Mouse (Mus musculus) frontal cortex, adult 2 months (tissue): ENCODE results near the gene Ube3b. TPM values are rescaled to one million over a fixed set of nuclear protein-coding genes. Genes with fewer than 3 reads are reported as not detected.

Source experiments
- DNase-seq, 2 experiments: peaks; one replicate each; pipeline ENCODE4 v3.0.0; 2022; ENCODE audit warnings: low spot score in 1 of 2; ENCODE audit errors: extremely low spot score in 1 of 2
- polyA plus RNA-seq: library from polyadenylated mRNA; depleted of rRNA; stranded (reverse); fragments of >200 nt; gene quantifications from 2 replicates; pipeline ENCODE4 v1.2.3, GENCODE M21; 2012; rRNA removed

The Ube3b gene
- 80.8 and 85.5 TPM in 2 replicates for polyA plus RNA-seq

DNA sequence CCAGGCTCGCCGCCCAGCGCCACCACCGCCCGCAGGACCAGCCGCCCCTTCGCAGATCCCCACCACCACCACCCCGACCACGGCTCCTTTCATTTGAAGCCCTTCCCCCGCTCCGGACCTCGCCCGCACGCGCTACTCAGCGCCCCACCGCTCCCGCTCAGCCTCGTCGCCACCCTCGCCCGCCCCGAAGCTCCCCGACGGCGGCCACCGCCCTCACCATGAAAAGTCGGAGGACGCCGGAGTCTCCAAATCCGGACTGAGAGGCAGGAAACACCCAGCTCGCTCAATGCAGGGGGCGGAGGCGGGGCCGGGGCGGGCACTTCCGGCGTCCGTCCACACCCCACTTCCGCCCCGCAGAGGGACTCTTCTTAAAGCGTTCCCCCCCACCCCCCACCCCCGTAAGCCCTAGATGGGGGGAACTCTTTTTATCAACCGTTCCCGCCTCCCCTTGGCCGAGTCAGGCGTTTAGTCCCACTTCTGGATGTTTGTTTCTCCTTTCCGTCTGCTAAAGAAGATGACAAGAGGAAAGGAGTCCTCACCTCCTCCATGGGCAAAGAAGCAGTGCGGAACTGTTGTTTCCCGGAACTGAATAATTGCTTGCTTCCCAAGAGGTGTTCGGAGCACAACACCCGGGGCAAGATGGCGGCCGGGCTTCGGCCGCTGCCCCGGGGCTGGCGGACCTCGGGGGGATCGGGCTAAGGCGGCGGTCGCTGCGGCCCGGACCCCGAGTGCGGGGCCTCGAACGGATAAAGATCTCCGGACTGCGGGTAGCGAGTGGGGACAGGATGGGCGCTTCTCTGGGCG is at the start of gene Ube3b, which contains the start of gene Kctd10:
Ube3b (plus strand) TSS at position 399 of the 804 bp plus-strand sequence.
Kctd10 (minus strand) TSS at position 300 of the 804 bp plus-strand sequence.
- DNase-seq: peak in 1 of 2 experiments; percentile 83

GRCm38 (mm10) chr5:114342996-114343395 is 37.4 kb upstream of the Ube3b start:
- DNase-seq: no peak

GRCm38 (mm10) chr5:114343612-114344011 is 36.8 kb upstream of the Ube3b start:
- DNase-seq: no peak

DNA sequence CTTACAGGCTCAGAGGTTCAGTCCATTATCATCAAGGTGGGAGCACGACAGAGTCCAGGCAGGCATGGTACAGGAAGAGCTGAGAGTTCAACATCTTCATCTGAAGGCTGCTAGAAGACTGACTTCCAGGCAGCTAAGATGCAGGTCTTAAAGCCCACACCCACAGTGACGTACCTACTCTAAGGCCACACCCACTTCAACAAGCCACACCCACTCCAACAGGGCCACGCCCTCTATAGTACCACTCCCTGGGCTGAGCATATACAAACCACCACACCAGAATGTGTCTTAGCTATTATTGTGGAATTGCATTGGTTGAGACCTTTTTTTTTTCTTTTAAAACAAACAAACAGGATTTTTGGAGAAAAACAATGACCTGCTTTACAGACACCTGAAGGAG is 34.9 kb upstream of the Ube3b start:
- DNase-seq: no peak

DNA sequence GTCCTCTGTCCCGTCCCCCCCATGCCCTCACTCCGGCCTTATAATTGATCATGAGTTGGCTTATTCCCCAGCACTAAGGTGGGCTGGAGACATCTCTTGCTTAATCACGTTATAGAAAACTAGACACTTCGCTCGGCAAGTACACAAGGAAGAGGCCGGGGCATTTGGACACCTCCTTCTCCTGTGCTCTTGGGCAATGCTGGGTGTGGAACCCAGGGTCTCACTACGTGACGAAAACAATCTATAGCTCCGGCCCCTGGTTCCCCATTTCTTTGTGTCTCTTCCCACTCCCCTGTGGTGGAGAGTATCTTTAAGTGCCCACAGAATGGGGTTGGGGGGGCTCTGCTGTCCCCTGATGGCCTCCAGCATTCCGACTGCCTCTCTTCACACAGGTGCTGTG is 33.4 kb upstream of the Ube3b start:
- no peak for DNase-seq

DNA sequence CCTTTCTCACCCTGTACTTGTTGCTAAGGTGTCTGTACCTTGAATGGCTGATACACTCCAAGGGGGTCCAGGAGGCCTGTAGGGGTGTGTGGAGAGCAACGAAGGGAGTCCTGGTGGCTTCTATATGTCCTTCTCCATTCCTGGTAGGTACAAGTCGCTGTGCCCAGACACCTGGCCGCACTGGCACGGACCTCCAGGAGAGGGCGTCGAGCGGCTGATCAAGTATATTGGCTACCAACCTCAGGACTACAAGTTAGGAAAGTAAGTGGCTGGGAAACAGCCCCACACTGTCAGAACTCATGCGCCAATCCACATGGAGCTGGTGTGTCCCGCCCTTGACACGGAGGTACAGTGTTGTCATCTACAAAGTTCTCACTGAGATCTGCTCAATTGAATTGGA is 28.9 kb upstream of the Ube3b start:
- no peak for DNase-seq

- DNase-seq: peak; percentile 38 to 75
Measured at GRCm38 (mm10) chr5:114356250-114356935, 24.0 kb upstream of the Ube3b start.

DNA sequence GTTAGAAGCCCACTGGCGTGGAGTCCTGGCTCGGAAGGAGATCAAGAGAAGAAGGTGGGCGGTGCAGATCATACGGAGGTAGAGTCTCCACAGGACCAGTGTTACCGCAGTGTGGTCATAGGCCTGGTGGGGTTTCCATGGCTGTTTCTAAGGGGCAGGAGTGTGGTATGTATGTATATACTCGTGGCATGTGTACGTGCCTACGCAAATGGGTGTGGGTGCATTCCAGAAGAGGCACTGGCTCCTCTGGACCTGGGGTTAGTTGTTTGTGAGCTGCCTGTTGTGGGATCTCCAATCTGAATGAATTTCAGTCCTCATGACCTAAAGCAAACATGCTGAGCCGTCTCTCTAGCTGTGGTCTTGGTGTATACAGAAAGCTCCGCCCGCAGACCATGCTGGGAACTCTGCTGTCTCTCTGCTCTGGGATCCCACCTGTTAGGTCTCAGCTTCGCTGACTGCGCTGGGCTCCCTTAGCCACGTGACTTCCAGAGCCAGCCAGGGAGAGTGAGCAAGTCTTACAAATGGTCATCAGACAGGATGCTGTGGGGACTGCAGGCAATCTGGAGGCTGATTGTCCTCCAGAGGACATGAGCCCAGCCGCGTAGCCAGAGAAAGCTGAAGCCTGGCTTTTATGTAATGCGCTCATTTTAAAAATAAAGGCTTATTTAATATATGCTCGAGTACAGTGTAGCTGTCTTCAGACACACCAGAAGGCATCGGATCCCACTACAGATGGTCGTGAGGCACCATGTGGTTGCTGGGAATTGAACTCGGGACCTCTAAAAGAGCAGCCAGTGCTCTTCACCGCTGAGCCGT is 23.3 kb upstream of the Ube3b start:
- peak; percentile 50 to 64 for DNase-seq

DNA sequence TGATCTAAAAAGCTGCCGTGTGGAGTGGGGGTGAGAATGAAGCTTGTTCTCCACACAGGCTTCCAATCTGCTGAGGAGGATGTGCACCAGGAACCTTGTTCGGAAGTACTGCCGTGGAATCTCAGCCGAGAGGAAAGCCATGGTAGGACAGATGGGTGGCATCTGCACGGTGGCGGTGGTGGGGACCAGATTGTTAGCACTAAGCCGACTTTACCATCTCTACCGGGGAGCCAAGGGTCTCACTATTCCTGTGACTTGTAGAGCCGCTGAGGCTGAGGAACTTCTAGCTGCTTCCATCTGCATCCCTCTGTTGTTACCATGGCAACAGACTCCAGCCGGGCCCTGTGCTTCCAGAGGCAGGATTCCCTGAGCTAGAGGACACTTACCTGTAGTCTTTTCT is 21.6 kb upstream of the Ube3b start:
- DNase-seq: peak; percentile 50 to 71

- DNase-seq: no peak
Measured at GRCm38 (mm10) chr5:114359586-114359985, 20.8 kb upstream of the Ube3b start.

DNA sequence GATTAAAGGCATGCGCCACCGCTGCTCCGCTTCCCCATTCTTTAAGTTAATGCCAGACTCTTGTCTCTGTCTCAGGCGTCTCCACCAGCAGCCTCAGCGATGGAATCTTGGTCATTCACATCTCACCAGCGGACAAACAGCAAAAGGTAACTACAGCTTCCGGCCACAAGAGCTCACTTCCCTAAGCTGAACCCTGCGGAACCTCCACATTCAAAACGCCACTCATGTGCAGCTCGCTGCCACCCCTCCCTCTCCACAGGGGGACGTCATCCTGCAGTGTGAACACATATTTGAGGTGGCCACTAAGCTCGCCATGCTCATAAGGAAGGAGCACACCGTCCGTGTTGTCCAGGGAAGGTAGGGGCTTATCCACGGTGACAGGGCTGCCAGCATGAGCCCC is 19.4 kb upstream of the Ube3b start:
- no peak for DNase-seq

DNA sequence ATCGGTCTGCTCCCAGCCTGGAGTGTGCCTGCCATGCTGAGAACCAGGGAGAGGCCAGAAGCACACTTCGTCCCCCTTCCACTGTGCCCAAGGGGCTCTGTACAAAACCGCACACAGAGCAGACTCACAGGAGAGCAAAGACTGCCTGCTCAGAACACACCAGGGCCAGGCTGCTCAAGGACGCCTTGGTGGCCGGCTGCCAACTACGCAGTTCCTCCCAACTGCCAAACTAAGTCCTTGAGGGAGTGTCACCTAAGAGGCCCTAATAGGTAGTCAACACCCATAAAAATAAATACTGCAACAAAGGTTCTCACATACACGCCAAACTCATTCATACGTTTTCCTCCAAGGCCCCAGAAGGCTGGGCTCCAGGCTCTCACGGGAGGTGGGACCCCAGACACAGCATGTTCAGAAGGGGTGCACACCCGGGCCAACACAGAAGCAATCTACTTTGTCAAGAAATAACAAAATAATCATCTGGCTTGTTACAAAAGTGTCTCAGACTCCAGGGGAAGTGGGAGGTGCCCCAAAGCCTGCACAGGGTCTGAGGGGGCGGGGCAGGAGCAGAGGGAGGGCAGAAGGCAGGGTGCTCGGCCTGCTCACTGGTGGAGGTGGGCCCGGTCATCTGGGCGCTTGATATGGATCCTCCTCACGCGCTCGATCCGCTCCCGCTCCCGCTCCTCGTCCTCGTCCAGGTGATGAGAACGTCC is 15.2 kb upstream of the Ube3b start:
- DNase-seq: no peak

DNA sequence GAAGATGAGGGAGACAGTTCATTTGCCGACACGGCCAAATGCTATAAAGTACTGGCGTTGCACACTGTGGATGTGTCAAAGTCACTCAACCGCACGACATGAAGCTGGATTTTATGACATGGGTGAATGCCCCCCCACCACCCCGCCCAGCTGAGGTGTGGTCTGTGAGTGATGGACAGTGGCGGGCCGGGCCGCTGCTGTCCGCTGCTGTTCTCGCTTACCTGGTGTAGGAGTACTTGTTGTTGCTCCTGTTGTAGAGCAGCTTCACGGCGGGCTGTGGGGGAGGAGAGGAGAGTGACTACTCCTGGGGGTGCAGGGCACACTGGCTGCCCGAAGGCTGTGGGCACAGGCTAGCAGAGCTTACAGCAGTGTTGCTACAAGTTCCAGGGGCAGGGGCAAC is 12.3 kb upstream of the Ube3b start:
- no peak for DNase-seq

DNA sequence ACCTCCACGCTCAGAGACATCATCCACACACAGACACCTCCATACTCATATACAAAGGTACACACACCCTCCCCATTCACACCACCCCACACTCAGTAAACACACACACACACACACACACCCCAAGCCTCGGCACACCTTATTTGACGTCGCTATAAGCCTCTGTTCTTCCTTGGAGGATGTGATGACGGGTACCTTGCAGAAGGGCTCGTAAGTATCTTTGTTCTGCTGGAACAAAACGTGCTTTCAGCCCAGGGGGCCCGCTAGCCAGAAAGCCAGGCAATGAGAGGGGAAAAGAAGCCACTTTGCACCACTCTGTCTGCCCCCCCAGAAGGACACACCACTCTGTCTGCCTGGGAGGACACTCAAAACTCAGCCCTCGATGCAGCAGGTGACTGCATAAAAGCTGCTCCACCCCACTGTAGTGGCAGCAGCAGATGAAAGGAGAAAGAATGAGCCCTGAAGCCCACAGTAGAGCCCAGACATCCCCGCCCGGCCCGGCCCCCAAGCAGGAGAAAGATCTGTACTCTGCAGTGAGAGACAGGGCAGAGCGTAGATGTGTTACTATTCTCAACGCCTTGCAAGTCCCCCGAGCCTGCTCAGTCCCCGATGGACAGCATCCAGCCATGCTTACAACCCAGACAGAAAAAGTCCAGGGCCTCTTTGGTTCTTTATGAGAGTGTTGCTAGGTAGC is 11.5 kb upstream of the Ube3b start:
- DNase-seq: no peak

DNA sequence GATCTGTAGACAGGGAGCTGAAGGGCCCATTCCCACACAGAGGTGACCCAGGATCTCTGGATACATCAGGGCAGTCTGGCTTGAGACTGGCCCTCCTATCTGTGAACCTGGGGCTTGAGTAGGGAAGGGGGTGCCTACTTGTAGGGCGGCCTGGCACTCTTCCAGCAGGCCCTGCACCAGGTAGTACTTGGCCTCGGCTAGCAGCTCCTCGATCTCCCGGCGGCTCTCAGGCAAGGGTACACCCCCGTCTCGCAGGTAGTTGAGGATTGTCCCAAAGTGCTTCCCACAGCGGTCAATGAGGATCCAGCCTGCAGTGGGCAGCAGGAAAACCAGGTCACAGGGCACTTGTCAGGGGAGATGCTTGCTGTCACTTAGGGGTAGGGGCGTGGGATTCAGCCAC is 10.5 kb upstream of the Ube3b start:
- no peak for DNase-seq

- DNase-seq: no peak
Measured at GRCm38 (mm10) chr5:114370371-114370776, 10.0 kb upstream of the Ube3b start.

GRCm38 (mm10) chr5:114371331-114371730 is 9.1 kb upstream of the Ube3b start:
- DNase-seq: no peak

- no peak for DNase-seq
Measured at GRCm38 (mm10) chr5:114371731-114372473, 8.5 kb upstream of the Ube3b start.

GRCm38 (mm10) chr5:114372565-114372964 is 7.8 kb upstream of the Ube3b start:
- DNase-seq: no peak
